Mouse (Mus musculus) kidney, adult 11 months (tissue): ENCODE results near the gene Tspo.

Experiments
- DNase-seq: peaks from one replicate; pipeline ENCODE4 v3.0.0; 2022

Gene Tspo

GRCm38 (mm10) chr15:83584741-83585220 lies 21.4 kb downstream of the Tspo start:
- DNase-seq = no peak

DNA sequence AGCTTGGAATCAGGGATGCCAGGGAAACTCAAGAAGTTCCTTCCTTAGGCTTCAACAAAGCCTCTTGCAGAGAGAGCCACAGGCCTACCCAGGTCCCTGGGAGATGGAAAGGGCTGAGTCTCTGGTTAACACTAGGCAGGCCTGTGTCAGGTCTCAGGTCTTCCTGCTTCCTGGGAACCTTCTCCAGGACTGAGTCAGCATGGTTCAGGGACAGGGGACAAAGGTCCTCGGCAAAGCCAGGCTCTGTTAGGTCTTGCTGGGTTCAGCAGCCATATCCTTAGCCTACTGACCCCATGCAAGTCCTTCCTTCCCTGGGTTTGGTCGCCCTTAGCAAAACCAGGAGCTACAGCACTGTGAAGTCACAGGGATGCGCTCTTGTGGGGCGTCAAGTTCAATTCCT lies 27.4 kb downstream of the Tspo start:
- peak; percentile 23 for DNase-seq

DNA sequence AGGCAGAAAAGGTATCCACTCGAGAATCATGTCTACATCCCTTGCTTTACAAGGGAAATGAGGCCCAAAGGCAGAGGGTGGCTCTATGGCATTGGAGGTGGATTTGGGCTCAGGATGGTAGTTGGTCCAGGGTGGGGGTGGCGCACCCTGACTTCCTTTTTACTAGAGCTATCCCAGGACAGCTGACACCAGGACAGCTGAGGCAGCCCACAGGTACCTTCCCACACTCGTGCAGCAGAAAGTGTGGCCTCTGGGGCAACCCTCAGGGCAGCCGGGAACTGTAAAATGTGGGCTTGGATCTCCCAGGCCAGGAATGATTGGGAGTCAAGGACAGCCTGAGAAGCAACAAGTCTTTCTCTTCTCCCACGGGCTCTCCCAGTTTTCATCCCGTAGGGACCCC lies 28.4 kb downstream of the Tspo start:
- no peak for DNase-seq

DNA sequence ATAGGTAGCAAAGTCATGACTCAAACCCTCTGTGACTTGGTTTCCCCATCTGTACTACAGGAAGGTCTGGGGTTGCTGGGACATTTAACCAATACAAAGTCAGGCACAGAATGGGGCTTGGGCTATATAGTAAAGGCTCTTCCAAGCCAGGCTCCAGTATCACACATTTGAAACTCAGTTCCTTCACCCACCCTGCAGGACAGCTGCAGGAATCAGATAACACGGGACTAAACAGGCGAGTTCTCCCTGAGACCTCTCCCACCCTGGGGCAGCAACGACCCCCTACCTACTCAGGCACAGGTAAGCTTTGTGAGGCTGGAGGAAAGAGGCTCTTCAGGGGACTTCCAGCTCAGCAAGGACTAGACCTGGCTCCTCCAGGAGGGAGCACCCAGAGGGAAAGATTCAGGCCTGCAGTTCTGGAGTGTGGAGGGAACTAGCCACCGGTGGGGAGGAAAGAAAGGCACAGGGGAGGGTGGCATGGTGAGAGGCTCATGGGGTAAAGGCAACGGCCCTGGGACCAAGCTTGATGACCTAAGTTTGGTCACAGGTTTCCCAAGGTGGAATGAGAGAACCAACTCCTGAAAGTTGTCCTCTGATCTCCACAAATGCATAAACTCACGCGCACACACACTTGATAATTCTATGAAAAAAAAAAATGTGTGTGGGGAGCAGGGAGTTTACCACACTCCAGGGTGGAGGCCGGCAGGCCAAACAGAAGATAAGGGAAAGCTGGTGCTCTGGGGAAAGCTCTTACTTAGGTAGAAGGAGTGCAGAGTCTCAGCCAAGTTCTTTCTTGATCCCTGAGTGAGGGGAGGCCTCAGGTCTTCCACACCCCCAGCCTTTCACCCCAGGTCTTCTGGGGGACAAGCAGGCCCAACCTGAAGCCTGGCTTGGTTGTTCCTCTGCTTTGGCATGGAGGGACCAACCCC lies 29.1 kb downstream of the Tspo start:
- DNase-seq = no peak

DNA sequence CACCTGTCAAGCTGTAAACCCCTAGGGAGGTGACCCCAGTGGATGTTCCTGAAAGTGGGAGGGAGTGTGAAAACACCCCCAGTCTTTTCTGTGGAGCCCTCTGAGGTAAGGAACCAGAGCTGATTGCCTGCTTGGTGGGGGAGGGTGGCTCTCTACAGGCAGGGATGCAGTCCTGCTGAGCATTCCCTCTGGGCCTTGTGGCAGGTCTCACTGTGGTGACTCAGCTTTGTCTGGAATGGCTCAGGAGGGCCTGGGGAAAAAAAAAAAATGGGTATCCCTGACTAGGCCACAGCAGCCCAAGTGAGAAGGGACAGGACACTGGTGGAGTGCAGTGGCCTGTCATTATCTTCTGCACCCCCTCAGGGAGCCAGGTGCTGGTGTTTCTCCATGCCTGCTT lies 29.8 kb downstream of the Tspo start:
- DNase-seq = no peak

GRCm38 (mm10) chr15:83593702-83594512 lies 30.5 kb downstream of the Tspo start:
- no peak for DNase-seq

DNA sequence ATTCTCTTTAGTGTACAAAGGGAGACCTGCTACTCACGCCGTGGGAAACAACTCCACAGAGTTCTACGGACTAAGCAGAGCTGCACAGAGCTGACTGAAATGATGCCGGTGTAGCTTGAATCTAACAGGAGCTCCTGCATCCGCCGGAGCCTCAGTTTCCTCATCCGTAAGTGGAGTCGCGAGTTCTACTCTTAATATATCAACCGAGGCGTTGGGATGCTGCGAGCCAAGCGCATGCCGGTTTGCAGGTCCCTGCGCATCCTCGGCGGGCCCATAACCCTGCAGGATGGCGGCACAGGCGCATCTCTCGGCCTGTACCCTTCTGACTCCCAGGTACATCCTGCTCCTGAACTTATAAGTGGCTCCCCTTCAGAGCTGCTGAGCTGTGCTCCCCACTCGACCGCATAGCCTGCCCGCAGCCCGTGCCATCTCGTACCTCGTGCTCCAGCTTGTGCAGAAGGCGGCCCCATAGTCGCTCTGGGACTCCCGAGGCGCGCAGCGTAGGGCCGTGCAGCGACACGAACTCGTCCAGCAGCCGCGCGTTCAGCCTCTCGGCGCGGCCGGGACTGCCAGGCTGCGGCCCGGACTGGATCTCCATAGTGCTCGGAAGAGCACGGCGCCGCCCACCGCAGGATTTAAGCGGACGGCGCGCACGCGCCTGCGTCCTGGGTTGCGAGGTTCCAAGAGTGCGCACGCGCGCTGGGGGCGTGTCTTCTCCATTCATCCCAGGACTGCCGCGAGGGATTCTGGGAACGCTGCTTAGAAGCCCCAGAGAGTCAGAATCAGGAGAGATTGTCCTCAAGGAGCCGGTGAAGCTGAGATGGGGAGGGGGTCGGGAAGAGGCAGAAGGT lies 31.3 kb downstream of the Tspo start, which contains the start of gene Ttll12:
Ttll12 (minus strand) TSS at position 645 of the 851 bp plus-strand sequence.
- peak; percentile 92 for DNase-seq

- no peak for DNase-seq
These were observed 31.9 kb downstream of the Tspo start for GRCm38 (mm10) chr15:83595364-83595711.

- DNase-seq = no peak
These were observed 33.4 kb downstream of the Tspo start for GRCm38 (mm10) chr15:83596833-83597232.

DNA sequence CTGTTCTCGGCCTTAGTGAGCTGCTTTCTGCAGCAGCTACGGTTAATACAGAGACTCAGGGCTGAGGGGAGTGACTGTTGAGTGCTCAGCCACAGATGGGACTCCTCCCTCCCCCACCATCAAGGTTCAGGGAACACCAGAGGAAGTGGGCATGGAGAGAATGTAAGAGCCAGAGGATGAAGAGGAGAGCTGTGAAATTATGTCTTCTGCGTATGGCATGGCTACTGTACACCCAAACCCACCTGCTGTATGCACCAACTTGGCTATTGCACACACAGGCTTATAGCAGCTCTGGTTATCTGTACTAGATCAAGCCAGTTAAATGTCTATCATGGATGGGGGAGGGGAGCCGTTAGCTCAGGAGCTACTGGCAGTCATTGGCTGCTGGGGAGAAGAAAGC lies 37.8 kb downstream of the Tspo start:
- DNase-seq = no peak

GRCm38 (mm10) chr15:83602372-83603045 lies 39.1 kb downstream of the Tspo start:
- DNase-seq = peak; percentile 44

GRCm38 (mm10) chr15:83603046-83603396 lies 39.6 kb downstream of the Tspo start:
- no peak for DNase-seq

DNA sequence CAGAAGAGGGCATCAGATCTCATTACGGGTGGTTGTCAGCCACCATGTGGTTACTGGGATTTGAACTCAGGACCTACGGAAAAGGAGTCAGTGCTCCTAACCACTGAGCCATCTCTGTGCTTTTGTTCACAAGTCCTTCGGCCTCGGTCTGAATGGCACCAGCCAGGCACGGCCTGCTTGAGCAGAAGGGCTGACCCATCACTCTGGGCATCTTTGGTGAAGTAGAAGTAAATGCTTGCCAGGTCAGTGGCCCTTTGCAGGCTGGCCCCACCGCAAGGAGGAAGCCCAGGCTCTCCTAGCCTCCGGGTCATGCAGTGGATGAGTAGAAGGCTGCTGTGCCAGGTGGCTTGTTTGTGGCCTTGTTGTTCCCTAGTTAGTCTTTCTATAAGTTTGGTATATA lies 40.0 kb downstream of the Tspo start:
- DNase-seq = no peak

GRCm38 (mm10) chr15:83606216-83606615 lies 42.8 kb downstream of the Tspo start:
- no peak for DNase-seq

DNA sequence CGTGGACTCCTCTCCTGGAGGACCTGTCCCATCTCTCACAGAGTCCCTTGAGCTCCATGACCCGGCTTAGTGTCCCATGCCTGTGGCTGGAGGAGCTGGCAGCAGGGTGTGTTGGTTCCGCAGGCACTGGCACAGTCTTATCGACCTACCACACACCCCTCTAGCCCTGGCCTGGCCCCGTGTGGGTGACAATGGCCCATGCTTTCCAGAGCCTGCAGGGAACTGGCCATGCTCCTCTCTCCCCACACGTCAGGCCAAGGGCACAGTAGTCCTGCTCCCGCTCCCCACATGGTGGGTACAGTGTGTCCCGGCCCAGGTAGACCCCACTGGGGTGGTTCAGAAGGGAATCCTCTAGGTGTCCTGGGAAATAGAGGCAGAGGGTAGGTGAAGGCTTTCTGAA lies 43.3 kb downstream of the Tspo start:
- no peak for DNase-seq

DNA sequence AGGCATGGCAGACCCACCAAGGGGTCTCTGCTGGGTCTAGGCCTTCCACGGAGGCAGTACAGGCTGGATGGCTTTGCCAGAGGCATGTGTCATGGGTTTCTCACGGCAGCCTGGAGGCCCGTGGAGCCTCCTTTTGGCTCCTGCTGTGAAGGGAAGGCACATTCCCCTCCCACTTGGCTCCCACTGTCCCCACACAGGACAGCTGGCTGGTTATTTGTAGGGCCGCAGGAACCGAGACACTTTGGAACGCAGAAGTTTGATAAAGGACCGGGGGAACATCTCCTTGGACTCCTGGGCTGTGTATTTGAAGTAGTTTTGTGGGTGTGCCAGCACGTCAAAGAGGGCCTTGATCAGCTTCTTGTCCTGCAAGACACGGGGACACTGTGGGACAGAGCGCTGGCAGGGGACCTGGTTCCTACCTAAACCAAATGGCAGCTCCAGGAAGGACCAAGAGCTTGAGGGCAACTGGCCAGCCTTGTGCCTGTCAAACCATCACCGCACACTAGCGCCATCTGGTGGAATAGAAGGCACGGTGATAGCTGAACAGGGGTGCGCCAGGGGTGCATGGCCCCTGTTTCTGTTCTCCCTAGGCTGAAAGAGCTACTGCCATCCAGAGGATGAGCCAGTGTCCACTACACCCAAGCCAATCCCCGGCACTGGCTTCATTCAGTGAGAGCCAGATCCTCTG lies 43.9 kb downstream of the Tspo start:
- peak; percentile 45 for DNase-seq

DNA sequence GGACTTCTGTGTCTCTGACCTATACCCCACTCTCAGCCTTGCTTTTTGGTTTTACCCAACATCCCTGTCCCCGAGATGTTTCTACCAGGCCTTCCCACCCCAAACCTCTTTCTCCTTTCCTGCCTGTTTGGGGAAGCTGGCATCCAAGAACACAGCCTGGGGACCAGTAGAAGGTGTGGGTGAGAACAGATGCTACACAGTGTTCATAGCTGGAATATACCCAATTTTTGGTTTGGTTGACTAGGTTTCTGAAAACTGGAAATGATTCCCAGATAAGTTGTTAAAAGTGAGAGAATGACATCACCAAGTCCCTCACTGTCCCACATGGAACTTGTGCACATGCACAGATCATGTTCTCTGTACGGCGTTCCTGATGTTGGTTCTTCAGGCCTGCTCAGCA lies 51.9 kb downstream of the Tspo start:
- DNase-seq = no peak
